Mouse (Mus musculus) midbrain, embryonic 16.5 days (tissue): ENCODE data around the gene Rnf157. TPM values are rescaled to one million over a fixed set of nuclear protein-coding genes. Genes with fewer than 3 reads are reported as not detected.

Experiments
- ATAC-seq: fragments of 200-750 bp; cut with Nextera tagmentation; 2 replicates; pipeline ENCODE4 v1.8.0; 2017; ENCODE audit warnings: moderate TSS enrichment
- H3K27ac ChIP-seq: fragments of 300-500 bp; sonication (generic); 2 replicates; pipeline ENCODE4 v1.5.1; 2014; ENCODE audit warnings: mild to moderate bottlenecking, low read length, mixed read lengths
- H3K27me3 ChIP-seq: fragments of 300-500 bp; sonication (generic); 2 replicates; pipeline ENCODE4 v1.6.1; 2014; ENCODE audit warnings: low read depth, low read length, mixed read lengths; ENCODE audit not compliant: control insufficient read depth, insufficient read depth
- H3K36me3 ChIP-seq: fragments of 300-500 bp; sonication (generic); 2 replicates; pipeline ENCODE4 v1.6.1; 2014; ENCODE audit warnings: mild to moderate bottlenecking, low read length, moderate library complexity, mixed read lengths; ENCODE audit not compliant: control insufficient read depth, insufficient read depth
- H3K4me1 ChIP-seq: fragments of 300-500 bp; sonication (generic); 2 replicates; pipeline ENCODE4 v1.6.1; 2014; ENCODE audit warnings: mild to moderate bottlenecking, low read length, mixed read lengths; ENCODE audit not compliant: control insufficient read depth, insufficient read depth
- H3K4me2 ChIP-seq: fragments of 300-500 bp; sonication (generic); 2 replicates; pipeline ENCODE4 v1.6.1; 2014; ENCODE audit warnings: mild to moderate bottlenecking, low read length, mixed read lengths
- H3K4me3 ChIP-seq: fragments of 300-500 bp; sonication (generic); 2 replicates; pipeline ENCODE4 v1.5.1; 2014; ENCODE audit warnings: low read depth, mild to moderate bottlenecking, low read length, moderate library complexity, mixed read lengths
- H3K9ac ChIP-seq: fragments of 300-500 bp; sonication (generic); 2 replicates; pipeline ENCODE4 v1.6.1; 2014; ENCODE audit warnings: low read depth, low read length, mixed read lengths
- H3K9me3 ChIP-seq: fragments of 300-500 bp; sonication (generic); replicated peaks from 2 replicates; pipeline ENCODE4 v1.6.1; 2014; ENCODE audit warnings: mild to moderate bottlenecking, low read length, mixed read lengths; ENCODE audit not compliant: control insufficient read depth, poor library complexity, severe bottlenecking
- WGBS: fragments of 180-500 bp; shearing (Covaris S2); extraction: QIAGEN DNeasy Blood & Tissue Kit; methylation state at CpG from one replicate; pipeline ENCODE4 v1.1.7; 2014; 5-methylcytosine and 5-hydroxymethylcytosine counted together
- polyA plus RNA-seq: library from polyadenylated mRNA; unstranded; fragments of >200 nt; fragmentation: Nextera tagmentation; extraction: Ambion mirVana; gene quantifications from 2 replicates; pipeline ENCODE4 v1.2.1, GENCODE M21; 2015

Rnf157 gene
- polyA plus RNA-seq, 1 experiment from 2014 or later = 32.3 TPM

DNA sequence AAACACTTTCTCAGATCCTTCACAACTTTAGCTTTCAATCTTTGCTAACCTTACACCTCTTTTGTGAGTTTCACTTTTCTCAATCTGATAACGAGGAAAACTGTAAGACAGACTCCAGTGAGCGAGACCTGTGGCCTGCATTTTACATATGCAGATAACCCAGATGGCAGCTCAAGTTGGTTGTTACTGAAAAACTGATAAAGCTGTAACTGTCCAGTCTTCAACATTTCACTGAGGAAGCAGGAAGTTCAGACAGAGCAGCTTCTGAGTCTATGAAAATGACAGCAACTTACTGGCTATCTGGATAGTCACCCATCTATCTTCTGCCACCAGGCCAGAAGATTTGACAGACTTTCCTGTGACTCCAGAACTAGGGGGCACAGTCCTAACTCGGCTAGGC is 103.2 kb downstream of the Rnf157 start:
- WGBS = 85% methylated on average over 3 of the region's 3 CpGs
- H3K9ac ChIP-seq = no peak overlapping the region

DNA sequence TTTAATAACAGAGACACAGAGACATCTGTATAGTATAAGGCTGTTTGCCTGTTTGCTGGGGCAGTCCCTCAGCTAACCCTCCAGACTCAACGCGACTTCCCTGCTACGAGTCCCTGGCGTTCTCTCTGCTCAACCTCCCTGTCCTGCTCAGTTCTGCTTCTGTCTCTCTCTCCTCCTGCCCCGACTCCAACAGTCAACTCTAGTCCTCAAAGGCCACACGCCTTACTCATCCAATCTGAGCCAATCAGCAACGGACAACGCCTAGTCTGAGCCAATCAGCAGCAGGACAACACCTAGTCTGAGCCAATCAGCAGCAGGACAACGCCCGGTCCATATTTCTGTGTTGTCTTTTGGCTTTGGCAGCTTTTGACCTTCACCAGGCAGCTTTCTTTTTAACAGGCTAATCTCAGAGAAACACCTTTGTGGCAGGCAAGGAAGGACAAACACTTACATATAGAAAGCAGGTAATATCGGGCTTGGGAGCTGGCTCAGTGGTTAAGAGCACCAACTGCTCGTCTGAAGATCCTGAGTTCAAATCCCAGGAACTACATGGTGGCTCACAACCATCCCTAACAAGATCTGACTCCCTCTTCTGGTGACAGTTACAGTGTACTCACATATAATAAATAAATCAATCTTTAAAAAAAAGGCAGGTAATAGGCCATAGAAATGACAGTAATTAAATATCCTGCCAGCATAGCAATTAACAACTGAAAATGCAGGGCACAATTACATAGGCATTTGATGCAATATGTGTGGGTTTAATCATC is 104.9 kb downstream of the Rnf157 start:
- WGBS = 92% methylated on average over 12 of the region's 12 CpGs
- Histone ChIP-seq H3K4me1 (peaks cover 8% of the 10 kb centered on the region), H3K27ac (no peak overlapping the region), H3K36me3 (peaks cover 13% of the 10 kb centered on the region), H3K27me3 (no peaks in the 10 kb centered on the region), H3K4me3 (no peak overlapping the region), H3K9ac (no peak overlapping the region), H3K4me2 (no peak overlapping the region), H3K9me3 (no peaks in the 10 kb centered on the region)
- no peak for ATAC-seq

More for the DNA sequence above, 103.2 kb downstream of the Rnf157 start:
- Histone ChIP-seq H3K27me3 (no peaks in the 10 kb centered on the region), H3K27ac (no peak overlapping the region), H3K36me3 (no peaks in the 10 kb centered on the region), H3K4me2 (no peak overlapping the region), H3K4me3 (no peak overlapping the region), H3K9me3 (no peaks in the 10 kb centered on the region), H3K4me1 (peaks cover 8% of the 10 kb centered on the region)
- ATAC-seq = no peak

DNA sequence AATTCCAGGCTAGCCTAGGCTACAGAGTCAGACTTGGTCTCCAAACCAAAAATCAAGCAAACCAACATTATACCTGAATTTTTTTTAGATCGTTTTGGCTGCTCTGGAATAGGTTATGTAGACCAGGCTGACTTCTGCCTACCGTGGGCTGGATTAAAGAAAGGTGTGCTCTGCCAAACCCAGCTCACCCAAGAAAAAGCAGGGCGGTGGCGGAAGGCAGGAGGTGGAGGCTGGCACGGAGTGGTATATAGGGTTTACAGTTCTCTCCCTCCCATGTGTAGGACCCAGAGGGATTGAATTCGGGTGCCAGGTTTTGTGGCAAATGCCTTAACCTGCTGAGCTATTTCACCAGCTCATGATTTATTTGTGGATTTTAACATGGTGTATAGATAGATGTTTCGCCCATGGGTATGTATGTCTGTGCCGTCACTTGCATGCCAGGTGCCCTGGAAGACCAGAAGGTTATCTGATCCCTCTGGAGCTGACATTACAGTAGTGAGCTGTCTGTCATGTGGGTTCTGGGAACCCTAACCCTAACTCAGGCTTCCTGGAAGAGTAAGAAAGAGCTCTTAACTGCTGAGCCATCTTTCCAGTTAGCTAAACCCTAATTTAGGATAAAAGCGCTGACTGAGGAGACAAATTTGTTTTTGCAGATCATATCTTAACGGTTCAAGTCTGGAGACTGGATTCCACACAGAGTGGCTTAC is 105.7 kb downstream of the Rnf157 start, which contains the start of gene Exoc7:
Gene Exoc7 (minus strand): TSS at position 215 of the 707 bp plus-strand sequence.
- Histone ChIP-seq H3K4me3 (peak within 1 kb of the TSS; percentile 59), H3K36me3 (peaks cover 18% of the 10 kb centered on the region), H3K27ac (peak within 1 kb of the TSS; percentile 74), H3K9ac (peak within 1 kb of the TSS; percentile 79), H3K9me3 (no peaks in the 10 kb centered on the region), H3K27me3 (no peaks in the 10 kb centered on the region), H3K4me2 (peak within 1 kb of the TSS; percentile 69), H3K4me1 (peaks cover 8% of the 10 kb centered on the region)
- peak; percentile 49 for ATAC-seq
- WGBS = 85% methylated on average over 10 of the region's 10 CpGs

DNA sequence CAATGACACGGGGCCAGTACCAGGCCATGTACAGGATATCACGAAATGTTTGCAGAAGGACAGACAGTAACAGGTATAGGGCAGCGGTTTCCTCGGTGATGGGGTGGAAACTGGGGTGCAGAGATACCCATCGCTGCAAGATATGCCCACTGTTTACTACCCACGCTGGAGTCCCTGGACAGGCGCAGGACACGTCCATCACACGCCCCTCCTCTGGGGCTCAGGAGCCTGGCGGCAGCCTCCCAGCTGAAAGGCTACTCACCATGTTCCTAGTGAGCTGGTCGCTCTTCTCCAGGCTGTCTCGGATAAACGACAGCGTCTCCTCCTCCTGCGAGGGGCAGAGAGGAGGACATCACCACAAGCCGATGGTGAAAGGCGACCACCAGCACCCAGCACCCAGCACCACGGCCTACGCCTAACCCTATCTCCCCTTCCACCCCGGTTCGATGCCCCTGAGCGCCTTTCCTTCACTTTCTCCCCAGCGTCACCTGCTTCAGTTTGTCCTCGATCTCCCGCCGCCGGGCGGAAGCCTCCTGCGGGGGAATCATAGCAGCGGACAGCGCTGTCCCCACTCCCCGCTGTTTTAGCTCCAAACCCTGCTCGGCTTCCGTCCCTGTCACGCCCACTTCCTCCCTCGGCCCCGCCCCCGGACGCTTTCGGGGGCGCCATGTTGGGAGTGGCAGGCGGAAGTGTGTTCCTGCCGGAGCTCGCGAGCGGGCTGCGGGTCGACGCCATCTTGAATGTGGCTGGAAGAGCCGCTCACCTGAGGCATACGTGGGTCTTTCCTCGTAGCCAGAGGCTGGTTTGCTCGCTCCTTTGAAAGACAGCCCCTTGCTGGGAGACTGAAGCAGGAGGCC is 106.5 kb downstream of the Rnf157 start:
- H3K9ac ChIP-seq = peak overlapping the region; percentile 79
- H3K9me3 ChIP-seq = no peaks in the 10 kb centered on the region
- H3K36me3 ChIP-seq = peaks cover 25% of the 10 kb centered on the region
- H3K4me3 ChIP-seq = peak overlapping the region; percentile 59
- H3K4me1 ChIP-seq = peaks cover 8% of the 10 kb centered on the region
- H3K27ac ChIP-seq = peak overlapping the region; percentile 74
- H3K4me2 ChIP-seq = peak overlapping the region; percentile 69
- WGBS = 2% methylated on average over 49 of the region's 53 CpGs
- no peaks in the 10 kb centered on the region for H3K27me3 ChIP-seq
- ATAC-seq = peak; percentile 95

DNA sequence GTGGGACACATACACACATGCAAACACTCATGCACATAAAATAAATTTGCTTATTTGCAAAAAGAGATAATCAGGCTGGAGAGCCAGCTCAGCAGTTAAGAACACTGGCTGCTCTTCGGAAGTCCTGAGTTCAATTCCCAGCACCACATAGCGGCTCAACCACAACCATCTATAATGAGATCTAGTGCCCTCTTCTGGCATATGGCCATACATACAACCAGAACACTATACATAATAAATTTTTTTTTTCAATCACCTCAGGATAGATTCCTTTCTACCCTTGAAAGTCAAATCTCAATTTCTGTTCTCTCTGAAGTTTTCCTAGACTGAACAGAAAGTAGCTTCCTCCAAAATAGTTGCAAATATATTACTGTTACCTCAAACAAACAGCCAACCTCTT is 107.4 kb downstream of the Rnf157 start:
- Histone ChIP-seq H3K4me3 (peak overlapping the region; percentile 59), H3K4me1 (peaks cover 8% of the 10 kb centered on the region), H3K36me3 (peaks cover 31% of the 10 kb centered on the region), H3K9ac (no peak overlapping the region), H3K9me3 (no peaks in the 10 kb centered on the region), H3K27me3 (no peaks in the 10 kb centered on the region), H3K4me2 (peak overlapping the region; percentile 69), H3K27ac (no peak overlapping the region)
- WGBS = 98% methylated on average over 2 of the region's 2 CpGs
- ATAC-seq = no peak

DNA sequence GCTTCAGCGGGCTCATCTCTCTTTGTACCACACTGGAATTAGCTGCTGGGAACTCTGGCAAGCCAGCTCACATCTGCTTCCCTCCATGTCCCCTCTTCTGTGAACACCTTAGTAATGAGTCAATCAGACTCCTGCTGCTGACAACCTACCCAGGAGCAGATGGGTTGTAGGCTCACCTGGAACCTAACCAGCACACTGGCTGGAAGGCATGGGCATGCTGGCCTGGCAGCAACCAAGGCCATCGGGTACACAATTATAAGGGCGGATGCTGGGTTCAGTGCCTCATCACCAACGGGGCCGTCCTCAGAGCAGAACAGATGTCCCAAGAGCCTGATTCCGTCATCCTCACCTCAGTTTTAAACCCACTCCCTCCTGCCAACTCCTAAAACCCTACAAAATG is 114.2 kb downstream of the Rnf157 start:
- 91% methylated on average over 6 of the region's 6 CpGs for WGBS
- no peaks in the 10 kb centered on the region for H3K27me3 ChIP-seq
- no peaks in the 10 kb centered on the region for H3K4me1 ChIP-seq
- H3K36me3 ChIP-seq = peaks cover 66% of the 10 kb centered on the region
- no peak overlapping the region for H3K4me3 ChIP-seq
- no peak overlapping the region for H3K4me2 ChIP-seq
- no peak overlapping the region for H3K27ac ChIP-seq
- ATAC-seq = no peak
- H3K9ac ChIP-seq = no peak overlapping the region
- H3K9me3 ChIP-seq = no peaks in the 10 kb centered on the region

DNA sequence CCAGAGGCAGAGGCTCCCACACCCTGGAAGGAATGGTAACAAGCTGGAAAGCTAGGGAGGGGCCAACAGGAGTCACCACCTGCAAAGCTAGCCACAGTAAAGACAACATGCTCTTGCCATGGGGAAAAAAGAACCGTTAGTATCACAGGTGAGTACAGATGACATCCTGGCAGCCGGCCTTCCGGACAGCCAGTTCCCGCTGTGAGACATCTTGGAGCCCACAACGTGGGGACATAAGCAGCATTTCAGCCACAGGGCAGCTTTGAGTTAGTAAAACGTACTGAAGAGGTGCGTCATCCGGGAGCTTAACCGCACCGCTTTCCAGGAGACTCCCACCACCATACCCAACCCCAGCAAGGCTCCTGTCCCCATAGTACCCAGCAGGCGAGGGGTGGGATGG is 114.6 kb downstream of the Rnf157 start:
- Histone ChIP-seq H3K27ac (no peak overlapping the region), H3K4me1 (no peaks in the 10 kb centered on the region), H3K27me3 (no peaks in the 10 kb centered on the region), H3K36me3 (peaks cover 62% of the 10 kb centered on the region), H3K4me3 (no peak overlapping the region), H3K4me2 (no peak overlapping the region), H3K9ac (no peak overlapping the region), H3K9me3 (no peaks in the 10 kb centered on the region)
- 90% methylated on average over 11 of the region's 11 CpGs for WGBS
- no peak for ATAC-seq

DNA sequence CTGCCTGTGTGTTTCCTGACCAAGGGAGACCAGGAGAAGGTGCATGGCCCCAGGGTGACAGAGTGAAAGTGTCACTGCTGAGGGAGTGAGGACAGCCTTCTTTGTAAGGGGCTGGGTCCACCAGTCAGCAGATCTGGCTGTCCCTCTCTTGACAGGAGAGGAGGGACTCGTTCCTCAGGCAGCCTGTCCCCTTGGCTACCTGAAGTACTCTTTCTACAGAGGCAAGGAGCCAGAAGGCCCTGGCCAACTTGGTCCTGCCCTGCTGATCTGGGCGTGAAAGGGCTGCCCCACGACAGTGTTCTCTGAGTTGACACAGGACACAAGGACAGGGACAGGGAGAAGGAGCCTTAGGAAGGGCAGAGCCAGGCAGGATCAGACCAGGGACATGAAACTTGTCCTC is 115.8 kb downstream of the Rnf157 start:
- Histone ChIP-seq H3K9me3 (no peaks in the 10 kb centered on the region), H3K4me2 (no peak overlapping the region), H3K9ac (no peak overlapping the region), H3K4me1 (no peaks in the 10 kb centered on the region), H3K4me3 (no peak overlapping the region), H3K27me3 (no peaks in the 10 kb centered on the region), H3K36me3 (peaks cover 61% of the 10 kb centered on the region), H3K27ac (no peak overlapping the region)
- ATAC-seq = no peak
- WGBS = 74% methylated on average over 3 of the region's 3 CpGs
